Mouse (Mus musculus): Measurements from ENCODE around the gene Muc2.
"Not testable (repeated sequence)": the region's sequence is repeated elsewhere in the genome, so short reads cannot be mapped to it uniquely, and the experiment has no call there.

The Muc2 gene

DNA sequence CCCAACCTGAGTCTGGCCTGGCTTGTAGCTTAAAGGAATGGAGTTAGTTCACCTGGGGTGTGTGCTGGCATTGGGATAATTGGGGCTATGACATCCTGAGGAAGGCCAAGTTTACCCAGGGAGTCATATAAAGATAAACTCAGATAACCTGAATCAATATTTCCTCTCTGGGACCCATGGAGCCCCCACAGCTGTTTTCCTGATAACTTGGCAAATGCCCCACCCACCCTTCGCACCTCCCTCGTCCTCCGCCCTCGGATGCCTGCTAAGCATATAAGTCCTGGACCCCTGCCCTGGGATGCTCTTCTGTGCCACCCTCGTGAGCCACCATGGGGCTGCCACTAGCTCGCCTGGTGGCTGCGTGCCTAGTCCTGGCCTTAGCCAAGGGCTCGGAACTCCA, at the start of gene Muc2:
Muc2 (plus strand) TSS at position 301 of the 400 bp plus-strand sequence.
- no peak for DNase-seq (ENCODE audit: low spot score in 2 of 2)

DNA sequence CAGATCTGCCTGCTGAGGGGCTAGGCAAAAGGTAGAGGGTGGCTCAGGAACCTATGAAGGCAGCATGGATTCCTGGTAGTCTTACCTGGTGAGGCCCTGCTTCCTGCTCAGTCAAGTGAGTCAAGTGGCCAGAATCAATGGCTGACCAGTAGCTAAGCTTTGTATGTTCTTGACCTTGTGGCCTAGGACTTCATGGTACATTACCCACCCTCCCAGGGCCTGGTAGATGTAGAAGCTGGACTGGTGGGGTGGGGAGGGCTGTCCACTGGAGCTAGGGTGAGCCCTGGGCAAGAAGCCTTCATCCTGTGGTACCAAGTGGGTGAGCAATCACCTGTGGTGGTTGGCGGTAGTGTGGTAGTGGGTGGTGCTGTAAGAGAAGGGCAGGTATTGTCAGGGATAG, 47.8 kb upstream of the Muc2 start:
- DNase-seq (ENCODE audit: low spot score in 2 of 2), result no peak

DNA sequence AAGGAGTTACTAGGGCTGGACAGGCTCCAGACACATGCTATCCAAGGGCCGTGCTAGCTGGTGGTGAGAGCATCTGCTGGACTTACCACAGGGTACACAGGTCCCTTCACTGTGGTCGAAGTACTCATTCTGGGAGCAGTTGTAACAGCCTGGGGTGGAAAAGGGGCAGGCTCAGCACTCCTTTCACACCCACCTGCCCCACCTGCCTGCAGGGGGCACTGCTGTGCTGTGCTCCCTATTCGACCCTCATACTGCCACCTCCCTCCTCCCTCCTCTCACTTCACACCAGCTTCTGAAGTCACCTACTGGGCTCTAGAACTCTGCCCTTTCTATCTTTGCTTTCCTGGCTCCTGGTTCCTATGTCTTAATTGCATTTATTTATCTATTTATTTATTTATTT, 47.0 kb upstream of the Muc2 start:
- peak in 1 of 2 experiments; percentile 19 for DNase-seq (ENCODE audit: low spot score in 2 of 2)

DNA sequence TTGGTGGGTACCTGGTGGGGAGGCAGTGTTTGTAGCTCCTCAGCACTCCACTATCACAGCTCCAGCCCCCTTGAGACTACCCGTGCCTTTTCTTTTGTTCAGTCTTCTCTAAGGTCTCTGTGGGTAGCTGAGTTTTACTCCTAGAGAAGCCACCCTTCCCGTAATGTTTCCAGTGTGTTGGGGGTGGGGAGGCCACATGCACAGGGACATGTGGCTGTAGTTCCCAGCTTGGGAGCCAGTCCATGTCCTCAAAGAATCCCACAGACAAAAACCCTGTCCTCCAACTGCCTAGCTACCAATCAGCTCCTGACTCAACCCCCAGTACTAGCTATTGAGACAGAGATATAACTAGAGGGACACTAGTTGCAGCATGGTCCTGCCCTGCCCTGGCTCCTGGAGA, 43.1 kb upstream of the Muc2 start:
- no peak for DNase-seq (ENCODE audit: low spot score in 2 of 2)

DNA sequence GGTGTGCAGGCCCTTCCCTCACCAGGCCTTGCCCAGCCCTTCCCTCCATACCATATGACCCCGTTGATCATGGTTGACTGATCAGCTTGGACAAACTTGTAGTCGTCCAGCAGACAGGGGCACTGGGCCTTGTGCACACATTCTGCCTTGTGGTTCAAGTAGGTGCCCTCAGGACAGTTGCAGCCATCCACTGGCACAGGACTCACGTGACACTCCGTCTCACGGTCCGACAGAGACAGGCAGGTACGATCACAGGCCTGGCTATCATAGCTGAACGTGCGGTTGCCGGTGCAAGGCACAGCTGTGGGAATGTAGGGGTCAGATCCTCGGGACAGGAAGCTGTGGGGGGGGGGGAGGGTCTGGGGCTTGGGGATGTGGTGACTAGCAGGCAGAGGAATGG, 42.3 kb upstream of the Muc2 start:
- no peak for DNase-seq (ENCODE audit: low spot score in 2 of 2)

DNA sequence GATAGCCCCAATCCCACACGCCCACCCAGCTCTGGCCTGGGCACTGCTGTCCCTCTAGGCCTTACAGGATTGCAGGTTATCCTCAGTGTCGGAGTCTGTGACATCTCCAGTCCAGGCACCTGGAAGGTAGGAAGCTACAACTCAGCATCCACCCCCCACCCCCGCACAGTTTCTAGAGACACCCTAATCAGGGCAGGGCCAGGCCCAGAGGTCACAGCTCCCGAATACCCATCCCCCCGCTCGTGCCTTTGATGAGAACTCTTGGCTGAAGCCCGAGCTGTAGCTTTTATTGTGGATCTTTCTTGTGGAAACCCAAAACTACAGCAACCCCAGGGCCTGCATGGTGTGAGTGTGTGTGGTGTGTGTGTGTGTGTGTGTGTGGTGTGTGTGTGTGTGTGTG, 37.9 kb upstream of the Muc2 start:
- no peak for DNase-seq (ENCODE audit: low spot score in 2 of 2)

DNA sequence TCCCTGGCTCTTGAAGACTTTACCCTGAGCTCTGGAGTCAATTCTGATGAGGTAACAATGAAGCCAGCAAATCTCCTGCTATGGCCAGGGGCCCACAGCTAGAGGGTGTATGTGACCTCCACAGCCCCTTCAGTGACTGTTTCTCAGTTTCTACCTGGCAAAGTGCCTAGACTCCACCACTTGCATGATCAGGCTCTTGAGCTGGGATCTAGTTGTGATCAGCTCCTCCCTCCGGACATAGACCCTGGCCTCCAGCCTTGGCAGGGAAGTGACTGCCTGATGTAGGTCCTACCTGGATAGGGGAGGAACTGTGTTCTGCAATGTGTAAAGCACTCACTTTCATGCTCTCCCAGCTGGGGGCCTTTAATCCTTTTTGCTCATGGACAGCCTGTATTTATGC, 29.8 kb upstream of the Muc2 start:
- DNase-seq (ENCODE audit: low spot score in 2 of 2), result no peak

DNA sequence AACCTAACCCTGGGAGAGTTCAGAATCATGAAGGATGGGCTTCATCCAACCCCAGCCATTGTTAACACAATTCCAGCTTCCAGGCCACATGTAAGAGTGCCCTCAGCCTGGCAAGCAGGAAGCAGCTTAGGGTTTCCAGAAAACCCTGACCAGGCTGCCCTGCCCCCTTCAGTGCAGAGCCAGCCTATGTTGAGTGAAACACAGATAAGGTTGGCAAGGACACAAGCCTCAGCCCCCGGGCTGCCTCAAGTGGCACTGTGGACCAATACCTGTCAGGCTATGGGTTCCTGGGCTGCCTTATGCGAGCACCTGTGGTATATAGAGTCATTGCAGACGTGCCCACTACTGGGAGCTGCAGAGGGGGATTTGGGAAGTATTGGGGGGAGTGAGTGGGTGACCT, 28.7 kb upstream of the Muc2 start:
- no peak for DNase-seq (ENCODE audit: low spot score in 2 of 2)

DNA sequence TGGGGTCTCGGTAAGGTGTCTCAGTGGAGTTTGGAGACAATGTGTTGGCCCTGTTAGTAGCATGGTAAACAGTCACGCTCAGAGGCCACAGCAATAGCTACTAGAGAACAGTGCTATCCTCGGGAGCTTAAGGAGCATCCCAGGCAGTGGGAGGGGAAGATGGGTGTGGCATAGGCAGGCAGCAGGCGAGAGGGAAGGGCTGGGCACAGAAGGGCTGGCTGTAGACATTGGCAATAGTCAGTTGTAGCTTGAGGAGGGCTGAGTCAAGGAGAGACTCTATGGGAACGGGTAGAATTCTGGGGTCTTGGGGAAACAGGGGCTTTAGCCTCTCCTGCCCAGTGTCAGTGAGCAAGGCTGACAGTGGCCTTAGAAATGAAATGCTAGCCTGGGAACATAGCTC, 27.9 kb upstream of the Muc2 start:
- DNase-seq (ENCODE audit: low spot score in 2 of 2), result no peak

DNA sequence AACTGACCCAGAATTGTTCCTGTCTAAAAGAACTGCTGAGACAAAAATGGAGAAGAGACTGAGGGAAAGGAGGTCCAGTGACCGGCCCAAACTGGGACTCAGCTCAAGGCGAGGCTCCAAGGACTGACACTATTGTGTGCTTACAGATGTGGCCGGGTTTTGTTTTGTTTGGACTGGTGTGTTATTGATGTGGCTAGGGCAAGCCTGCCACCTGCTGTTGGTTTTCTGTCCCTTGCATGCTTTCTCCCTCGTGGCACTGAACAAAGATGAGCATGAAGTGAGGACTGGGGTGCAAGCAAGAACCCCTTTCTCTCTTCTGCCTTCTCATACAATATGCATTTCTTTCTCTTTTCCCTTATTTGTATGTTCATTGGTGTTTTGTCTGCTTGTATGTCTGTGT, 23.9 kb upstream of the Muc2 start:
- DNase-seq (ENCODE audit: low spot score in 2 of 2), result peak in 1 of 2 experiments; percentile 31

DNA sequence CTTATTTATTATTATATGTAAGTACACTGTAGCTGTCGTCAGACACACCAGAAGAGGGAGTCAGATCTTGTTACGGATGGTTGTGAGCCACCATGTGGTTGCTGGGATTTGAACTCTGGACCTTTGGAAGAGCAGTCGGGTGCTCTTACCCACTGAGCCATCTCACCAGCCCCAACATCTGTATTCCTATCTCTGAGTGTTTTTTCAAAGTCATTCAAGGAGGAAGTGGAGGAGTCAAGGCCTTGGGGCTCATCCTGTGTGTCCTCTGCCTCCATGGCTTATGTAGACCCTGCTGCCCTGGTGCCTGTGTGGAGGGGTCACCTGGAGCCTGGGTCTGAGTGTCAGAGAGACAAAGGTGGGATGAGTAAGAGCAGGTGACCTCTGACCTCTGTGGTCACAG, 21.0 kb upstream of the Muc2 start:
- DNase-seq (ENCODE audit: low spot score in 2 of 2), result not testable (repeated sequence)

DNA sequence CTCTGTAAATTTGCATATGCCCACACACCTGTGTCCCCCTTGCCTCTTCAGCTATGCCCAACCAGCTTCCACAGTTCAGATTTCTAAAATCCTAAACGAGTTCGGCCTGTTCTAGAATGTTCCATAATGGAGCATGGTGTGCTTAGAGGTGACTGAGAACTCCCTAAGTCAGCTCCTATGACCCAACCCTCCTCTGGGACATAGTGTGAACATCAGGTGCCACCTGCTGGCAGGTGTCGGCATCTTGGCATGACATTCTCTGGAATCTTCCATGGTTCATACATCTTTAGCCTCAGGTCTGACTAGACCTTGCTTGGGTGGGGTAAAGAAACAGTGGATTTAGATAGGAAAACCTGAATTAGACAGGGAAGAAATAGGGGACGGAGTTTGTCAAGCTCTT, 19.1 kb upstream of the Muc2 start:
- peak; percentile 40 to 57 for DNase-seq (ENCODE audit: low spot score in 2 of 2)

DNA sequence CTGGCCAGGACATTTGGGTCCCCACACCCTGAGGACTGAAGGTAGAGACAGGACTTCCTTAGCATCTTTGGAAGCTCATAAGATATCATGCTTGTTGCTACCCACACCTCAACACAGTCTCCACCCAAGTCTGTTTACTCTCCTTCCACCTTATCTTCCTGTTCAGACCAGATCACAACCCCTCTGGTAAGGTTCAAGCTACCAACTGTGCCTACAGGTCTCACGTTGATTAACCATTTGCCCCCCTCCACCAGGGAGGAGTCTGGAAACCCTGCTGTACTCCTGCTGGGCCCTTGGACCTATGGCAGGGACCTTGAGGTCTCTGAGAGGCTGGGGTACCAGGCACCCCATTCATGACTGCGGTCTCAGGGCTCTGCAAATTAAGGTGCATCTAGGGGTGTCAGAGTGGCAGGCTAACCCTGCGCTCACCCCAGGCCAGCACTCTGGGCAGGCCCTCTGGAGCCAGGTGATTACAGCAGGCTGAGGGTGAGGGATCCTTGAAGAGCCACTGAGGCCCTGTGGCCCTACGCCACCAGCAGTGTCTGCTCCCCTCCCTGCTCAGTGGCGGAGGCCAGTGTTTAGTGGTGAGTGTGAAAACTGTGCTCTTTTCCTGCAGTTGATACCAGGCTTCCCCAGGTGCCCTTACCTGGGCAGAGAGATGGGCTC, 18.4 kb upstream of the Muc2 start:
- no peak for DNase-seq (ENCODE audit: low spot score in 2 of 2)

DNA sequence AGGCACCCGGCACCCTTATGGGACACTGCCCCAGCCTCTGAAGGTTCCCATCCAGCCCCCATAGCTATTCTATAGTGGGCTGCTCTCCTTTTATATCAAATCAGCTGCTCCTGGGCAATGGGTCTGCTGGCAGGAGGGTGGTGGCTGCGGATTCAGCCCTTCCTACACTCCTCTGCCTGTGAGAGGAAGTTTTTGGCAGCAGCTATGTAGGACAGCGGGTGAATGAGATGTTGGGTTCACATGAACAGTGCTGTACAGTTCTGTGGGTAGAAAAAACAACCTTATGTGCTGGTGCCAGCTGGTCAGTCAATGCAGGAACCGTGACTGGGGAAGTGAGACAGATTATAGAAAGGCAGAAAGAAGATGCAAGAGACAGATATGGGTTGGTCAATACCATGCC, 11.2 kb upstream of the Muc2 start:
- no peak for DNase-seq (ENCODE audit: low spot score in 2 of 2)

DNA sequence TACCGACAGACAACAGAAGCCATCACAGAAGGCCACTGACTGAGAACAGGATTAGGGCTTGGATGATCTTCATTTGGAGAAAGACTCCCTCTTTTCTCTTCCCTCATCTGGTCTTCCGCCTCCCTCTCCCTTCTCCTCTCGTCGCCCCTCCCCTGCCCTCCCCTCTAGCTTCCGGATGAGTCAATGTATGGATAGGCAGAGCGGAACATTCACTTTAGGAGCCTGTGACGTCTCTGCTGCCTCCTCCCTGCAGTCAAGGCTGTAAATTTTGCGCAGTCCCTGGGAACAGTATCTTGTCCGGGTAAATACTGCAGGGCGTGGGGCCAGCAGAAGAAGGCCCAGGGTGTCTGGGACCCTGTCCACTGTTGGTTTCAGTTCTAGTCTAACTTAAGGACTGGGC, 2.8 kb upstream of the Muc2 start:
- DNase-seq (ENCODE audit: low spot score in 2 of 2), result no peak

DNA sequence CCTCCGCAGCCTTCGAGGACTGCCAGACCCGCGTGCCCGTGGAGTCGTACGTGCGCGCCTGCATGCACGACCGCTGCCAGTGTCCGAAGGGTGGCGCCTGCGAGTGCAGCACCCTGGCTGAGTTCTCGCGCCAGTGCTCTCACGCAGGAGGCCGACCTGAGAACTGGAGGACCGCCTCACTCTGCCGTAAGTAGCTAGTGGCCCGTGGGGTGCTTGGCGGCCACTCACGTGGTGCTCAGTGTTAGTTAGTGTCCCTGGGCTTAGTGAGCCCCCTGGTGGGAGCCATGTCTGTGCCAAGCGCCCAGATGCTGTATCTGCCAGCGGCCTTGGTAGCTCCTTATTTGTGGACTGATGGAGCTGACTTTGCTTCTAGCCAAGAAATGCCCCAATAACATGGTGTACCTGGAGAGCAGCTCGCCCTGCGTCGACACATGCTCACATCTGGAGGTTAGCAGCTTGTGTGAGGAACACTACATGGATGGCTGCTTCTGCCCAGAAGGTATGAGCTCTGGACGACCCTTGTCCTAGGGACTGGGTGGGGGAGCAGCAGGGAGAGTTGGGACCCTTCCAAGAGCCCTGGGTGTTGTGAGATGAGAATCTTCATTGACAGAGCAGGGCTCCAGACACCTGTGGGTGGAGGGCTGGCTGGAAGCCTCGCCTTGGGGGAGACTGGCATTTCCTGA, 3.6 kb downstream of the Muc2 start:
- DNase-seq (ENCODE audit: low spot score in 2 of 2), result no peak

DNA sequence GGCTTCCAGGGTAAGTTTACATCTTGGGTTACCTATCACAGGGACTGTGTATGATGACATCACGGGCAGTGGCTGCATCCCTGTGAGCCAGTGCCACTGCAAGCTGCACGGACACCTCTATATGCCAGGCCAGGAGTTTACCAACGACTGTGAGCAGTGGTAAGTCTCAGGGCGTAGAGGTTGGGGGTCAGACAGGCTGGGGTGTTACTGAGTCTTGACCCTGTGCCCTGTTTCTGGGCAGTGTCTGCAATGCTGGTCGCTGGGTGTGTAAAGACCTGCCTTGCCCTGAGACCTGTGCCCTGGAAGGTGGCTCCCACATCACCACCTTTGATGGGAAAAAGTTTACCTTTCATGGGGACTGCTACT, 4.1 kb downstream of the Muc2 start:
- DNase-seq (ENCODE audit: low spot score in 2 of 2), result no peak

DNA sequence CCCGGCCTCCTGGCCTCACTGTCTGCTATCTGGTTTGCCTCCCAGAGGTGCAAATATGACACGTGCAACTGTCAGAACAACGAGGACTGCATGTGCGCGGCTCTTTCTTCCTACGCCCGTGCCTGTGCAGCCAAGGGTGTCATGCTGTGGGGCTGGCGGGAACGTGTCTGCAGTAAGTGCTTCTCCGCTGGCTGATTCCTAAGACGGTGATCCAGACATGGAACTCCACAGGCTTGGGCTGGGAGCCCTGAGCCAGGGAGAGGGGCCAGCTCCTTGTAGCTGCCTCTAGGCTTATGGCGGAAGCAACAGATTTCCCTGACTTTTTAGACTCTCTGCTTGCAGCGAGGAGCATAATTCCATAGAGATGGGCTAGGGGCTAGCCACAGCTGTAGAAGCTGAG, 6.4 kb downstream of the Muc2 start:
- no peak for DNase-seq (ENCODE audit: low spot score in 2 of 2)

DNA sequence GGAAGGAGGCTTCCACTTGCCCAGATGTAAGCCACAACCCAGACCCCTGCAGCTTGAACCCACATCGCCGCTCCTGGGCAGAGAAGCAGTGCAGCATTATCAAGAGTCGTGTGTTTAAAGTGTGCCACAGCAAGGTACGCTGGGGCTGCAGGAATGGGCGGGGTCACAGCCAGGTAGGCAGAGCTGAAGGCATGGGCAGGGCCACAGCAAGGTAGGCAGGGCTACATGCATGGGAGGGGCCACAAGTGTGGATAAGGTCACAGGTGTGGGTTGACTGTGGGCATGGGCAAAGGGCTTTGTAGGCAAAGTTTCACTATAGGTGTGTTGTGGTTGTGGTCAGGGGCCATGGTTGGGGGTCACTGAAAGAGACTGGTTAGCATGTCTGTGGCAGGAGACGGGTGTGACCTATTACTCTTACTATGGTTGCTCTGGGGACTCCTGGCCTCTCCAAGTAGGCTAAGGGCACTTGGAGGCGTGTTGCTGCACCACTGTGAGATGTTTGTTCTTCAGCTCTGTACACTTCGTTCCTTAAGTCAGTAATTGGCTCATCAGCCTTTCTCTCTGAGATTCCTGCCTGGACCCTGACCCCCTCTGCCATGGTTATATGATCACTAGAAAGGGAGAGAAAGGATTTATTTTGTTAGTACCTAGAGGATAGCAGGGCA, 9.5 kb downstream of the Muc2 start:
- DNase-seq (ENCODE audit: low spot score in 2 of 2), result no peak

DNA sequence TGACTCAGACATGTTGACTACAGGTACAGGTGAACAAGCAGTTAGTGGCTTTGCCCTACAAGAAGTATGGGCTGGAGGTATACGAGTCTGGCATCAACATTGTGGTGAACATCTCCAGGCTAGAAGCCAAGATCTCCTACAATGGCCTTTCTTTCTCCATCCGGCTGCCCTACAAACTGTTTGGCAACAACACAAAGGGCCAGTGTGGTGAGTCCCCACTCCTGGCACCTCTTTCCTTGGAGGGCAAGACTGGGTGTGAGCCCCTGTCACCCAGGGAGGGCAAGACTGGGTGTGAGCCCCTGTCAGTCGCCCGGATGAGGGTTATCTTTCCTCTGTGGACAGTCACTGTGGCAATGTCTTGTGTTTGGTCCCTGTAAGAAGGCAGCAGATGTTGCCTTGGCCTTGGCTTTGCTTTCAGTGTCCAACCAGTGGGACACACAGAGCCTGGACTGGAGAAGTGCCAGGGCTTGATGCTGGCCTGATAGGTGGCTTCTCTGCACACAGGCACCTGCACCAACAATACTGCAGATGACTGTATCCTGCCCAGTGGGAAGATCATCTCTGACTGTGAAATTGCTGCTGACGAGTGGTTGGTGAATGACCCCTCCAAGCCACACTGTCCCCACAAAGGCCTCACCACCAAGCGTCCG, 57.4 kb downstream of the Muc2 start:
- no peak for DNase-seq (ENCODE audit: low spot score in 2 of 2)

DNA sequence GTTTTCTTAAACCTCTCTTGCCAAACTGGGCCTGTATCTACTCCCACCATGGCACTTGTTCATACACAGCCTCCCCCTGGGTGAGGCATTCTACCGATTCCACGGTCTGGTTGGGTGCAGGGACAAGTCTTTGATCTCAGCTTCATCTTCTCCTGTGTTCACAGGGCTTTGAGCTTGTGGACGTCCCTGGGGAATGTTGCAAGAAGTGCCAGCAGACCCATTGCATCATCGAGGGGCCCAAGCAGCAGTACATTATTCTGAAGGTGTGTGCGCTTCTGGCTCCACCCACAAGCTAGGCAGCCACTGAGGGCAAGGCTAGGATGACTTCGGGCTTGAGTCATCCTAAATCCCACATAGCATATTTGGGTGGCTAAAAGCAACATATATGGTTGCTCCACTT, 62.4 kb downstream of the Muc2 start:
- DNase-seq (ENCODE audit: low spot score in 2 of 2), result no peak

DNA sequence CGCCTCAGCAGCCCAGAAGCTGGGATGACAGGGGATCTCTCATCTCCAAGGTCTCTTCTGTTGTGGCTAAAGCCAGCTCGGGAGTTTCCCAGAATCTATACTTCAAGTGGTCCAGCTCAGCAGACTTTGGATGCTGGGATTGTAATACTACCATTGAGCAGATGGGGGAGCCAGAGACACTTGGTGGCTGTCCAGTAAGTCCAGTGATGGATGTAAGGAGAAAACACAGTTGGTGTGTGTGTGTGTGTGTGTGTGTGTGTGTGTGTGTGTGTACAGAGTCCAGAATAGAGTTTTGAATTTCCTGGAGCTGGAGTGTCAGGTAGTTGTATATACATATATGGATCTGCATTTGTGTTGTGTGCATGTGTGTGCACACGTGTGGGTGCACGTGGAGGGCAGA, 65.7 kb downstream of the Muc2 start:
- peak; percentile 30 to 61 for DNase-seq (ENCODE audit: low spot score in 2 of 2)

DNA sequence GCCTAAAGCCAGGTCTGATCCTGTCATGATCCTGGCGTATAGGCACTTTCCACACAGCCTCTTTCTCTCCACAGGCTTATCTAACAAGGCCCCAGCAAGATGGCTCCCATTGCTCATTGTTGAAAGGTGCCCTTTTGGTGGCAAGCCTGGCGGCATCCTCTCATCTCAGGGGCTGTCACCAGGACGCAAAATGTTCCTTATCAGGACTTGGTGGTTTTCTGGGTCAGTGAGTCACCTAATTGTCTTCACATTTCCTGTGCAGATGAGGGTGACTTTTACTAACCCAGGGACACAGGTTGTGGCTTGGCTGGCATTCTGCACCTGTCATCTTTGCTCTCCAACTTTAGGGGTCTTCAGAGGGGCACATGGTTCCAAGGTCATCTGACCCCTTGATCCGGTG, 68.2 kb downstream of the Muc2 start:
- DNase-seq (ENCODE audit: low spot score in 2 of 2), result no peak
